Mouse (Mus musculus): ENCODE data around the gene Cntfr.

DNA sequence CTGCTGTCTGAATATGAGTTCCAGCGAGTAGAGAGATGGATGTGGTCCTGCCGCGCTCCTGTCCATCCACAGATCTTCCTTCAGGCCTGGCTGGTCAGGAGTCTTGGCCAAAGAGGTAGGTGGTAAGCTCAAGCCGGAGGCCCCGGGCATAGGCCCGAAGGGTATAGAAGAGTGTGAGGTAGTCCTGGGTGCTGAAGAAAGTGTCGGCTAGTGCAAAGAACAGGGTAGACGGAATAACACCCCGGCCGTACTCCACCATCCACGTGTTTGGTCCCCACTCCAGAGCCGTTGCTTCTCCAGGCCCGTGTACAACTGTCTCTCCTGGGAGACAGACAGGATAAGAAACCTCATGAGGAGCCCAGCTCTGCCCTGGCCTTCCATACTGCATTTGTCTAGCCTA lies 42.4 kb upstream of the Cntfr start:
- TF ChIP-seq CTCF (IDR thresholded peaks at IDR 0.05; ENCODE audit: low read depth) (no peak), EP300 (IDR thresholded peaks at IDR 0.05; ENCODE audit: low read depth) (no peak)
